27 mouse cellular contexts compared by ENCODE assay signal in genomic region chr17:56929101-56929500, GRCm38 (mm10). TPM values are rescaled to one million over a fixed set of nuclear protein-coding genes. Genes with fewer than 3 reads are reported as not detected.
DNase-seq lines count a peak whose midpoint lies in the region; ATAC-seq lines count a peak whose summit lies in the region.
"Had no signal": no experiment of that assay in that cellular context is flagged by ENCODE, and none has a peak within 500 bp of the region (broad histone marks: within the 10 kb centered on the region; RNA-seq: fewer than 3 reads in every experiment).

No protein-coding gene starts in this region.

- H3K36me3 ChIP-seq in heart, embryonic 11.5 days (ENCODE audit: control insufficient read depth, insufficient read depth, low read length) = peaks cover 10% of the 10 kb centered on the region; the same call in 1 of the 2 replicates
- peaks cover 12% of the 10 kb centered on the region; the same call in 1 of the 2 replicates for H3K36me3 ChIP-seq in liver, embryonic 11.5 days (ENCODE audit: control insufficient read depth, insufficient read depth, low read length)
- H3K36me3 ChIP-seq in liver, embryonic 12.5 days = peaks cover 33% of the 10 kb centered on the region

- no peak overlapping the region for H3K4me3 ChIP-seq in heart, embryonic 11.5 days (ENCODE audit: low read depth, low read length)
- no peak overlapping the region for H3K4me3 ChIP-seq in liver, embryonic 11.5 days (ENCODE audit: low read depth, low read length)
- no peak overlapping the region for H3K4me3 ChIP-seq in liver, embryonic 12.5 days
- H3K4me3 ChIP-seq: forebrain, embryonic 15.5 days; limb, embryonic 12.5 days; liver, embryonic 15.5 days had no signal

- no peaks in the 10 kb centered on the region for H3K27me3 ChIP-seq in heart, embryonic 11.5 days (ENCODE audit: control insufficient read depth, insufficient read depth, low read length)
- H3K27me3 ChIP-seq in liver, embryonic 11.5 days (replicated peaks; ENCODE audit: control insufficient read depth, insufficient read depth, low read length) = no peaks in the 10 kb centered on the region
- H3K27me3 ChIP-seq in liver, embryonic 12.5 days (replicated peaks) = no peaks in the 10 kb centered on the region
- H3K27me3 ChIP-seq: forebrain, embryonic 15.5 days; limb, embryonic 12.5 days; liver, embryonic 15.5 days had no signal

- ATAC-seq in heart, embryonic 11.5 days (replicated peaks; ENCODE audit: insufficient number of reproducible peaks, low FRiP score, low TSS enrichment) = no peak
- 0 out of 2 replicates have a peak, but pooled peaks have one; percentile 16 for ATAC-seq in liver, embryonic 11.5 days (replicated peaks; ENCODE audit: low FRiP score)
- ATAC-seq in liver, embryonic 12.5 days = no peak
- ATAC-seq in common myeloid progenitor, adult 5-6 weeks (replicated peaks; ENCODE audit: low read depth, poor library complexity, severe bottlenecking) = peak; percentile 46
- ATAC-seq: forebrain, embryonic 15.5 days had no signal

- H3K9ac ChIP-seq in heart, embryonic 11.5 days (ENCODE audit: low read depth, low read length) = no peak overlapping the region
- H3K9ac ChIP-seq in liver, embryonic 11.5 days (ENCODE audit: low read depth, low read length) = no peak overlapping the region
- no peak overlapping the region for H3K9ac ChIP-seq in liver, embryonic 12.5 days
- H3K9ac ChIP-seq: forebrain, embryonic 15.5 days; limb, embryonic 12.5 days; liver, embryonic 15.5 days had no signal

- H3K4me1 ChIP-seq in heart, embryonic 11.5 days (ENCODE audit: control insufficient read depth, insufficient read depth, low read length) = peaks cover 21% of the 10 kb centered on the region
- H3K4me1 ChIP-seq in liver, embryonic 11.5 days (replicated peaks; ENCODE audit: control insufficient read depth, insufficient read depth, low read length) = peaks cover 28% of the 10 kb centered on the region
- peaks cover 61% of the 10 kb centered on the region for H3K4me1 ChIP-seq in liver, embryonic 12.5 days

- peak overlapping the region; percentile 18; the same call in 1 of the 2 replicates for H3K27ac ChIP-seq in heart, embryonic 11.5 days (ENCODE audit: low read depth, low read length)
- H3K27ac ChIP-seq in liver, embryonic 11.5 days (ENCODE audit: low read depth, low read length) = no peak overlapping the region
- H3K27ac ChIP-seq in liver, embryonic 12.5 days = no peak overlapping the region; the same call in 1 of the 2 replicates
- H3K27ac ChIP-seq: forebrain, embryonic 15.5 days; limb, embryonic 12.5 days; liver, embryonic 15.5 days had no signal

- no peak for DNase-seq in heart, adult 8-10 months (ENCODE audit: low spot score)
- DNase-seq in liver, embryonic 11.5 days (ENCODE audit: low spot score) = no peak
- DNase-seq in MEL-GATA-1-ER (ENCODE audit: extremely low read depth, low read depth) = peak; percentile 19
- no peak for DNase-seq in right cerebral cortex, postnatal 25 days
- DNase-seq: cerebellum, postnatal 14 days; embryo, embryonic 11 days; gastrocnemius, postnatal 25 days; kidney, adult 11 months; lung, postnatal 10 days; retina, postnatal 1 day; right cerebral cortex, postnatal 4 days had no signal

- H3K4me2 ChIP-seq in heart, embryonic 11.5 days = no peak overlapping the region
- no peak overlapping the region for H3K4me2 ChIP-seq in liver, embryonic 11.5 days
- no peak overlapping the region for H3K4me2 ChIP-seq in liver, embryonic 12.5 days
- H3K4me2 ChIP-seq: forebrain, embryonic 15.5 days; limb, embryonic 12.5 days; liver, embryonic 15.5 days had no signal

- H3K9me3 ChIP-seq in heart, embryonic 11.5 days (replicated peaks; ENCODE audit: control insufficient read depth, low read length) = no peaks in the 10 kb centered on the region
- H3K9me3 ChIP-seq in liver, embryonic 11.5 days (ENCODE audit: control insufficient read depth, low read length) = no peaks in the 10 kb centered on the region
- no peaks in the 10 kb centered on the region for H3K9me3 ChIP-seq in liver, embryonic 12.5 days (replicated peaks)
- H3K9me3 ChIP-seq: forebrain, embryonic 15.5 days; limb, embryonic 12.5 days; liver, embryonic 15.5 days had no signal

RNA-seq across cellular contexts. Expression of gene Mllt1, which starts 6.1 kb away (rescaled TPM):
- polyA plus RNA-seq in heart, embryonic 11.5 days (2014; fragmentation: Nextera tagmentation; extraction: Ambion mirVana) = 14.2 and 20.1 TPM in 2 replicates
- 10 to 100 TPM; 23.3 to 26.9 (median 26.4) TPM for total RNA-seq in heart, adult 8-10 months (2022)
- polyA plus RNA-seq in liver, embryonic 11.5 days (2014; fragmentation: Nextera tagmentation; extraction: Ambion mirVana) = 19.2 and 21.3 TPM in 2 replicates
- polyA plus RNA-seq in liver, embryonic 12.5 days (2016; fragmentation: Nextera tagmentation; extraction: Ambion mirVana) = 24.4 and 24.7 TPM in 2 replicates
- total RNA-seq in common myeloid progenitor, adult 5-6 weeks (2017) = 22.4 and 23.7 TPM in 2 replicates

RNA-seq across cellular contexts. Expression of gene Acer1, which starts 52.8 kb away (rescaled TPM):
- not detected in 2 replicates for polyA plus RNA-seq in heart, embryonic 11.5 days (2014; fragmentation: Nextera tagmentation; extraction: Ambion mirVana)
- not detected for total RNA-seq in heart, adult 8-10 months (2022)
- not detected in 2 replicates for polyA plus RNA-seq in liver, embryonic 11.5 days (2014; fragmentation: Nextera tagmentation; extraction: Ambion mirVana)
- not detected in 2 replicates for polyA plus RNA-seq in liver, embryonic 12.5 days (2016; fragmentation: Nextera tagmentation; extraction: Ambion mirVana)
- not detected in 2 replicates for total RNA-seq in common myeloid progenitor, adult 5-6 weeks (2017)
- total RNA-seq: gastrocnemius, postnatal 25 days; layer of hippocampus, postnatal 14 days; left cerebral cortex, postnatal 10 days; megakaryocyte-erythroid progenitor cell, adult 5-6 weeks; midbrain, postnatal 0 days; neutrophil, adult 5-6 weeks had no signal
- polyA plus RNA-seq: brain, embryonic 14.5 days; forebrain, embryonic 15.5 days; hindbrain, embryonic 11.5 days; kidney, embryonic 16.5 days; limb, embryonic 12.5 days; liver, embryonic 15.5 days; midbrain, postnatal 0 days had no signal

RNA-seq across cellular contexts. Expression of gene 1700061G19Rik, which starts 53.8 kb away (rescaled TPM):
- polyA plus RNA-seq in heart, embryonic 11.5 days (2014; fragmentation: Nextera tagmentation; extraction: Ambion mirVana) = 0.26 and 0.44 TPM in 2 replicates
- total RNA-seq in heart, adult 8-10 months (2022) = not detected
- 0.26 TPM in 2 replicates for polyA plus RNA-seq in liver, embryonic 11.5 days (2014; fragmentation: Nextera tagmentation; extraction: Ambion mirVana)
- polyA plus RNA-seq in liver, embryonic 12.5 days (2016; fragmentation: Nextera tagmentation; extraction: Ambion mirVana) = 0.08 and 0.11 TPM in 2 replicates
- total RNA-seq in common myeloid progenitor, adult 5-6 weeks (2017) = 0.05 TPM in 1 of 2 replicates, not detected in the other
- total RNA-seq: gastrocnemius, postnatal 25 days; megakaryocyte-erythroid progenitor cell, adult 5-6 weeks; midbrain, postnatal 0 days; neutrophil, adult 5-6 weeks had no signal

RNA-seq across cellular contexts. Expression of gene Acsbg2, which starts 54.9 kb away (rescaled TPM):
- not detected in 2 replicates for polyA plus RNA-seq in heart, embryonic 11.5 days (2014; fragmentation: Nextera tagmentation; extraction: Ambion mirVana)
- total RNA-seq in heart, adult 8-10 months (2022) = not detected
- polyA plus RNA-seq in liver, embryonic 11.5 days (2014; fragmentation: Nextera tagmentation; extraction: Ambion mirVana) = not detected in 2 replicates
- polyA plus RNA-seq in liver, embryonic 12.5 days (2016; fragmentation: Nextera tagmentation; extraction: Ambion mirVana) = not detected in 2 replicates
- total RNA-seq in common myeloid progenitor, adult 5-6 weeks (2017) = not detected in 2 replicates
- total RNA-seq: gastrocnemius, postnatal 25 days; layer of hippocampus, postnatal 14 days; left cerebral cortex, postnatal 10 days; megakaryocyte-erythroid progenitor cell, adult 5-6 weeks; neutrophil, adult 5-6 weeks had no signal
- polyA plus RNA-seq: brain, embryonic 14.5 days; embryonic facial prominence, embryonic 14.5 days; forebrain, embryonic 15.5 days; hindbrain, embryonic 11.5 days; kidney, embryonic 16.5 days; limb, embryonic 12.5 days; liver, embryonic 15.5 days; midbrain, postnatal 0 days; stomach, embryonic 16.5 days had no signal

Comparison
In these comparisons a context has a peak if more than half of its experiments do, and no peak if none do; other contexts are left out.
1. ATAC-seq: peak in liver, embryonic 11.5 days (single experiment) and common myeloid progenitor, adult 5-6 weeks (single experiment); none in heart, embryonic 11.5 days (single experiment) and liver, embryonic 12.5 days (single experiment).